In genomic region chr9:66560295-66560694, GRCm38 (mm10) we compare ENCODE assay signal across 8 mouse cellular contexts. TPM values are rescaled to one million over a fixed set of nuclear protein-coding genes. Genes with fewer than 3 reads are reported as not detected.
A peak's percentile ranks its signal among the peaks of the same experiment; 100 is the strongest.
DNase-seq lines count a peak whose midpoint lies in the region; ATAC-seq and TF ChIP-seq lines count a peak whose summit lies in the region.

No protein-coding gene starts in this region.

- H3K4me1 ChIP-seq in heart, postnatal 0 days (ENCODE audit: control insufficient read depth, insufficient read depth), result peaks cover 11% of the 10 kb centered on the region; the same call in 1 of the 2 replicates

- no peak for TF ChIP-seq CTCF in heart, postnatal 0 days (IDR thresholded peaks at IDR 0.05; ENCODE audit: low read depth)

- H3K4me3 ChIP-seq in heart, postnatal 0 days (ENCODE audit: low read depth, low read length), result no peak overlapping the region

- DNase-seq in kidney, postnatal 10 days, result peak; percentile 57
- no peak for DNase-seq in kidney, adult 11 months
- peak; percentile 50 for DNase-seq in Muller cell, postnatal 12 days (ENCODE audit: inconsistent ontology term)
- no peak for DNase-seq in heart, postnatal 0 days (ENCODE audit: low spot score)
- peak; percentile 42 to 68 for DNase-seq in thymus, postnatal 36 days
- DNase-seq in layer of hippocampus, adult 11-12 months (ENCODE audit: low spot score), result no peak
- DNase-seq in right cerebral cortex, postnatal 14 days, result no peak

- no peak overlapping the region for H3K4me2 ChIP-seq in heart, postnatal 0 days (ENCODE audit: low read depth, low read length)

- no peak overlapping the region for H3K9ac ChIP-seq in heart, postnatal 0 days (replicated peaks; ENCODE audit: low read depth, low read length)

- no peaks in the 10 kb centered on the region for H3K36me3 ChIP-seq in heart, postnatal 0 days (replicated peaks; ENCODE audit: control insufficient read depth, insufficient read depth, low read length)

- H3K9me3 ChIP-seq in heart, postnatal 0 days (replicated peaks; ENCODE audit: control insufficient read depth, low read length), result no peaks in the 10 kb centered on the region

- TF ChIP-seq EP300 in heart, postnatal 0 days (IDR thresholded peaks at IDR 0.05; ENCODE audit: low read depth), result no peak

- H3K27me3 ChIP-seq in heart, postnatal 0 days (ENCODE audit: control insufficient read depth, insufficient read depth, low read length), result no peaks in the 10 kb centered on the region

- peak overlapping the region; percentile 51 for H3K27ac ChIP-seq in heart, postnatal 0 days (ENCODE audit: low read depth)

- no peak for ATAC-seq in heart, postnatal 0 days (ENCODE audit: insufficient read depth, low read depth)
- ATAC-seq in megakaryocyte, adult 5-6 weeks (ENCODE audit: poor library complexity, severe bottlenecking), result peak; percentile 51

- 9% methylated on average over 2 of the region's 2 CpGs for WGBS in heart, postnatal 0 days

RNA-seq across cellular contexts. Expression of gene Usp3, which starts 32.6 kb away (rescaled TPM):
- total RNA-seq in heart, postnatal 0 days (2014; rRNA removed; ENCODE audit: low replicate concordance), result 53.4 and 275 TPM in 2 replicates
- 31.8 and 39.4 TPM in 2 replicates for polyA plus RNA-seq in heart, postnatal 0 days (2015; fragmentation: Nextera tagmentation; extraction: Ambion mirVana)
- 86.9 and 97.6 TPM in 2 replicates for total RNA-seq in megakaryocyte, adult 5-6 weeks (2015)
- 68.1 and 75.5 TPM in 2 replicates for total RNA-seq in megakaryocyte, adult 5-6 weeks (2017)

RNA-seq across cellular contexts. Expression of gene Fbxl22, which starts 45.9 kb away (rescaled TPM):
- 121 and 128 TPM in 2 replicates for total RNA-seq in heart, postnatal 0 days (2014; rRNA removed; ENCODE audit: low replicate concordance)
- polyA plus RNA-seq in heart, postnatal 0 days (2015; fragmentation: Nextera tagmentation; extraction: Ambion mirVana), result 143 and 185 TPM in 2 replicates
- 0.52 and 0.76 TPM in 2 replicates for total RNA-seq in megakaryocyte, adult 5-6 weeks (2015)
- 0.55 and 1.2 TPM in 2 replicates for total RNA-seq in megakaryocyte, adult 5-6 weeks (2017)

Comparison
In these comparisons a context has a peak if more than half of its experiments do, and no peak if none do; other contexts are left out.
1. DNase-seq: peak in kidney, postnatal 10 days (single experiment), Muller cell, postnatal 12 days (single experiment) and thymus, postnatal 36 days (2 of 2); none in kidney, adult 11 months (single experiment), heart, postnatal 0 days (single experiment), layer of hippocampus, adult 11-12 months (single experiment) and right cerebral cortex, postnatal 14 days (single experiment).
2. RNA of gene Fbxl22, which starts 45.9 kb away (total RNA-seq): 121 to 128 TPM in heart, postnatal 0 days; 0.52 to 1.2 TPM in megakaryocyte, adult 5-6 weeks; every median in the first group is over 10 times any median in the second.